In genomic region chr9:32933237-32934071, GRCm38 (mm10) we compare ENCODE assay signal across 13 mouse cellular contexts.
DNase-seq lines count a peak whose midpoint lies in the region; ATAC-seq lines count a peak whose summit lies in the region.
"Had no signal": no experiment of that assay in that cellular context is flagged by ENCODE, and none has a peak within 500 bp of the region (broad histone marks: within the 10 kb centered on the region; RNA-seq: fewer than 3 reads in every experiment).

No protein-coding gene starts in this region.

- ATAC-seq in kidney, embryonic 16.5 days (ENCODE audit: low FRiP score, low TSS enrichment), result no peak
- peak; percentile 60; the same call in 1 of the 2 replicates for ATAC-seq in intestine, embryonic 16.5 days
- no peak for ATAC-seq in hindbrain, embryonic 12.5 days (ENCODE audit: low FRiP score)

- no peak overlapping the region for H3K27ac ChIP-seq in kidney, embryonic 16.5 days (ENCODE audit: low read length)
- no peak overlapping the region for H3K27ac ChIP-seq in intestine, embryonic 16.5 days (ENCODE audit: low read length)
- H3K27ac ChIP-seq in hindbrain, embryonic 12.5 days, result no peak overlapping the region
- H3K27ac ChIP-seq: embryonic facial prominence, embryonic 15.5 days; hindbrain, embryonic 15.5 days; limb, embryonic 12.5 days; midbrain, embryonic 10.5 days had no signal

- WGBS in kidney, embryonic 16.5 days, result 61% methylated on average over 7 of the region's 7 CpGs
- WGBS in intestine, embryonic 16.5 days, result 48% methylated on average over 7 of the region's 7 CpGs
- 80% methylated on average over 7 of the region's 7 CpGs for WGBS in hindbrain, embryonic 12.5 days

- H3K4me3 ChIP-seq in kidney, embryonic 16.5 days (ENCODE audit: low read length), result no peak overlapping the region
- no peak overlapping the region for H3K4me3 ChIP-seq in intestine, embryonic 16.5 days (ENCODE audit: low read length)
- no peak overlapping the region for H3K4me3 ChIP-seq in hindbrain, embryonic 12.5 days
- H3K4me3 ChIP-seq: embryonic facial prominence, embryonic 15.5 days; hindbrain, embryonic 15.5 days; limb, embryonic 12.5 days; midbrain, embryonic 10.5 days had no signal

- no peak overlapping the region for H3K4me2 ChIP-seq in kidney, embryonic 16.5 days (replicated peaks; ENCODE audit: low read depth, low read length)
- H3K4me2 ChIP-seq in intestine, embryonic 16.5 days (ENCODE audit: low read depth, low read length), result no peak overlapping the region
- no peak overlapping the region for H3K4me2 ChIP-seq in hindbrain, embryonic 12.5 days (replicated peaks)
- H3K4me2 ChIP-seq: embryonic facial prominence, embryonic 15.5 days; hindbrain, embryonic 15.5 days; limb, embryonic 12.5 days had no signal

- H3K9me3 ChIP-seq in kidney, embryonic 16.5 days (ENCODE audit: low read length), result no peaks in the 10 kb centered on the region
- H3K9me3 ChIP-seq in intestine, embryonic 16.5 days (ENCODE audit: control insufficient read depth, low read length), result no peaks in the 10 kb centered on the region
- no peaks in the 10 kb centered on the region for H3K9me3 ChIP-seq in hindbrain, embryonic 12.5 days (replicated peaks)
- H3K9me3 ChIP-seq: embryonic facial prominence, embryonic 15.5 days; G1E; hindbrain, embryonic 15.5 days; limb, embryonic 12.5 days; midbrain, embryonic 10.5 days had no signal

- no peak overlapping the region for H3K9ac ChIP-seq in kidney, embryonic 16.5 days (replicated peaks; ENCODE audit: low read length)
- no peak overlapping the region for H3K9ac ChIP-seq in intestine, embryonic 16.5 days (ENCODE audit: low read depth, low read length)
- no peak overlapping the region for H3K9ac ChIP-seq in hindbrain, embryonic 12.5 days
- H3K9ac ChIP-seq: embryonic facial prominence, embryonic 15.5 days; hindbrain, embryonic 15.5 days; limb, embryonic 12.5 days had no signal

- no peaks in the 10 kb centered on the region for H3K27me3 ChIP-seq in kidney, embryonic 16.5 days (ENCODE audit: insufficient read depth, low read length)
- H3K27me3 ChIP-seq in intestine, embryonic 16.5 days (replicated peaks; ENCODE audit: control insufficient read depth, insufficient read depth, low read length), result no peaks in the 10 kb centered on the region
- H3K27me3 ChIP-seq in hindbrain, embryonic 12.5 days, result peaks cover 7% of the 10 kb centered on the region; the same call in 1 of the 2 replicates
- H3K27me3 ChIP-seq: embryonic facial prominence, embryonic 15.5 days; limb, embryonic 12.5 days had no signal

- peak; percentile 56 for DNase-seq in kidney, adult 11 months
- peak; percentile 79 to 92 for DNase-seq in heart, adult 9 months (ENCODE audit: low spot score in 2 of 2)
- peak; percentile 37 to 46 for DNase-seq in lung, postnatal 4 days
- no peak for DNase-seq in right cerebral cortex, adult 2 months (ENCODE audit: low spot score in 2 of 2)
- no peak for DNase-seq in layer of hippocampus, adult 9-10 months (ENCODE audit: low spot score)

- H3K36me3 ChIP-seq in kidney, embryonic 16.5 days (ENCODE audit: insufficient read depth, low read length), result no peaks in the 10 kb centered on the region
- no peaks in the 10 kb centered on the region for H3K36me3 ChIP-seq in intestine, embryonic 16.5 days (ENCODE audit: control insufficient read depth, insufficient read depth, low read length)
- H3K36me3 ChIP-seq in hindbrain, embryonic 12.5 days, result no peaks in the 10 kb centered on the region
- H3K36me3 ChIP-seq: embryonic facial prominence, embryonic 15.5 days; G1E; hindbrain, embryonic 15.5 days; limb, embryonic 12.5 days; midbrain, embryonic 10.5 days had no signal

- peaks cover 8% of the 10 kb centered on the region for H3K4me1 ChIP-seq in kidney, embryonic 16.5 days (ENCODE audit: insufficient read depth, low read length)
- no peaks in the 10 kb centered on the region for H3K4me1 ChIP-seq in intestine, embryonic 16.5 days (ENCODE audit: control insufficient read depth, insufficient read depth, low read length)
- H3K4me1 ChIP-seq in hindbrain, embryonic 12.5 days, result peaks cover 4% of the 10 kb centered on the region
- H3K4me1 ChIP-seq: hindbrain, embryonic 15.5 days had no signal

Comparison
In these comparisons a context has a peak if more than half of its experiments do, and no peak if none do; other contexts are left out.
1. DNase-seq: peak in kidney, adult 11 months (single experiment), heart, adult 9 months (2 of 2) and lung, postnatal 4 days (2 of 2); none in right cerebral cortex, adult 2 months (0 of 2) and layer of hippocampus, adult 9-10 months (single experiment).